Mouse (Mus musculus) small intestine, adult 2 months (tissue): Measurements from ENCODE around the gene Hes2.

Experiments used
- CTCF ChIP-seq: fragments of 200-500 bp; IDR thresholded peaks from 2 replicates; pipeline ENCODE4 v1.5.1; 2012; ENCODE audit warnings: low read depth, mild to moderate bottlenecking, control low read depth, inconsistent platforms, low read length, moderate library complexity, mixed read lengths; ENCODE audit not compliant: insufficient replicate concordance, insufficient read length; ENCODE audit errors: extremely low read depth
- POLR2A ChIP-seq: fragments of 200-500 bp; IDR thresholded peaks from 2 replicates; pipeline ENCODE4 v1.6.1; 2012; ENCODE audit warnings: low read depth, mild to moderate bottlenecking, control low read depth, inconsistent platforms, low read length, moderate library complexity

- TF ChIP-seq POLR2A = no peak
- TF ChIP-seq CTCF = no peak
Observed at GRCm38 (mm10) chr4:152173956-152174355, 15.3 kb downstream of the Hes2 start.
